Mouse (Mus musculus) bone marrow macrophage, adult 2 months (primary cell): ENCODE data around the gene Usp29.

ENCODE experiments used
- CTCF ChIP-seq: IDR thresholded peaks from 2 replicates; pipeline ENCODE4 v1.5.1; 2012; ENCODE audit warnings: low read depth, mild to moderate bottlenecking, low read length, moderate library complexity
- POLR2A ChIP-seq: IDR thresholded peaks from 2 replicates; pipeline ENCODE4 v1.6.1; 2012; ENCODE audit warnings: mild to moderate bottlenecking, low read depth, low read length, borderline replicate concordance

GRCm38 (mm10) chr7:6834950-6835349, 104.6 kb downstream of the Usp29 start:
- TF ChIP-seq POLR2A (no peak), CTCF (no peak)
